Mouse (Mus musculus): ENCODE measurements around the gene Hoxc6. TPM values are rescaled to one million over a fixed set of nuclear protein-coding genes. Genes with fewer than 3 reads are reported as not detected.

Gene Hoxc6
- polyA plus RNA-seq, 1 experiment from 2014 or later = 12.3 TPM

GRCm38 (mm10) chr15:103001370-103001769 lies 3.3 kb downstream of the Hoxc6 start:
- 41% methylated on average over 2 of the region's 2 CpGs for WGBS
- H3K27ac ChIP-seq (ENCODE audit: low read depth, low read length) = peak overlapping the region; percentile 75; the same call in 1 of the 2 replicates
- H3K9ac ChIP-seq (ENCODE audit: low read depth, low read length) = peak overlapping the region; percentile 89
- no peak for ATAC-seq (ENCODE audit: low FRiP score, low TSS enrichment)
- H3K4me3 ChIP-seq (ENCODE audit: low read length) = peak overlapping the region; percentile 62
- H3K4me2 ChIP-seq (replicated peaks; ENCODE audit: low read depth, low read length) = peak overlapping the region; percentile 85
- no peaks in the 10 kb centered on the region for H3K36me3 ChIP-seq (ENCODE audit: control insufficient read depth, insufficient read depth, low read length)
- H3K9me3 ChIP-seq (ENCODE audit: control insufficient read depth, low read length) = no peaks in the 10 kb centered on the region
- peaks cover 9% of the 10 kb centered on the region for H3K27me3 ChIP-seq (ENCODE audit: control insufficient read depth, insufficient read depth, low read length)
- H3K4me1 ChIP-seq (ENCODE audit: control insufficient read depth, insufficient read depth, low read length) = peaks cover 61% of the 10 kb centered on the region

- Histone ChIP-seq H3K9me3 (ENCODE audit: control insufficient read depth, low read length) (no peaks in the 10 kb centered on the region), H3K36me3 (ENCODE audit: control insufficient read depth, insufficient read depth, low read length) (no peaks in the 10 kb centered on the region), H3K4me2 (replicated peaks; ENCODE audit: low read depth, low read length) (peak overlapping the region; percentile 85), H3K4me3 (ENCODE audit: low read length) (peak overlapping the region; percentile 62), H3K27me3 (ENCODE audit: control insufficient read depth, insufficient read depth, low read length) (peaks cover 10% of the 10 kb centered on the region), H3K27ac (ENCODE audit: low read depth, low read length) (peak overlapping the region; percentile 75), H3K4me1 (ENCODE audit: control insufficient read depth, insufficient read depth, low read length) (peaks cover 60% of the 10 kb centered on the region), H3K9ac (ENCODE audit: low read depth, low read length) (peak overlapping the region; percentile 53)
- ATAC-seq (ENCODE audit: low FRiP score, low TSS enrichment) = no peak
- WGBS = 15% methylated on average over 4 of the region's 4 CpGs
These were observed 4.1 kb downstream of the Hoxc6 start for GRCm38 (mm10) chr15:103002156-103002555.

GRCm38 (mm10) chr15:103002821-103003448 lies 4.9 kb downstream of the Hoxc6 start:
- Histone ChIP-seq H3K4me1 (ENCODE audit: control insufficient read depth, insufficient read depth, low read length) (peaks cover 68% of the 10 kb centered on the region), H3K4me2 (replicated peaks; ENCODE audit: low read depth, low read length) (peak overlapping the region; percentile 85), H3K4me3 (ENCODE audit: low read length) (peak overlapping the region; percentile 62), H3K9me3 (ENCODE audit: control insufficient read depth, low read length) (no peaks in the 10 kb centered on the region), H3K27me3 (ENCODE audit: control insufficient read depth, insufficient read depth, low read length) (peaks cover 13% of the 10 kb centered on the region), H3K9ac (ENCODE audit: low read depth, low read length) (peak overlapping the region; percentile 53), H3K36me3 (ENCODE audit: control insufficient read depth, insufficient read depth, low read length) (no peaks in the 10 kb centered on the region), H3K27ac (ENCODE audit: low read depth, low read length) (peak overlapping the region; percentile 75; the same call in 1 of the 2 replicates)
- WGBS = 9% methylated on average over 13 of the region's 13 CpGs
- no peak for ATAC-seq (ENCODE audit: low FRiP score, low TSS enrichment)

GRCm38 (mm10) chr15:103005308-103005707 lies 7.3 kb downstream of the Hoxc6 start:
- H3K4me3 ChIP-seq (ENCODE audit: low read length) = peak overlapping the region; percentile 19; the same call in 1 of the 2 replicates
- H3K9ac ChIP-seq (ENCODE audit: low read depth, low read length) = peak overlapping the region; percentile 57
- H3K27me3 ChIP-seq (ENCODE audit: control insufficient read depth, insufficient read depth, low read length) = peaks cover 12% of the 10 kb centered on the region
- no peak for ATAC-seq (ENCODE audit: low FRiP score, low TSS enrichment)
- WGBS = 2% methylated on average over 17 of the region's 17 CpGs
- H3K4me1 ChIP-seq (ENCODE audit: control insufficient read depth, insufficient read depth, low read length) = peaks cover 84% of the 10 kb centered on the region
- H3K9me3 ChIP-seq (ENCODE audit: control insufficient read depth, low read length) = no peaks in the 10 kb centered on the region
- H3K36me3 ChIP-seq (ENCODE audit: control insufficient read depth, insufficient read depth, low read length) = no peaks in the 10 kb centered on the region
- peak overlapping the region; percentile 42 for H3K4me2 ChIP-seq (replicated peaks; ENCODE audit: low read depth, low read length)
- peak overlapping the region; percentile 90 for H3K27ac ChIP-seq (ENCODE audit: low read depth, low read length)

- Histone ChIP-seq H3K9me3 (ENCODE audit: control insufficient read depth, low read length) (no peaks in the 10 kb centered on the region), H3K27me3 (ENCODE audit: control insufficient read depth, insufficient read depth, low read length) (peaks cover 11% of the 10 kb centered on the region), H3K9ac (ENCODE audit: low read depth, low read length) (peak overlapping the region; percentile 57), H3K4me1 (ENCODE audit: control insufficient read depth, insufficient read depth, low read length) (peaks cover 88% of the 10 kb centered on the region), H3K27ac (ENCODE audit: low read depth, low read length) (peak overlapping the region; percentile 90), H3K4me2 (replicated peaks; ENCODE audit: low read depth, low read length) (peak overlapping the region; percentile 42), H3K36me3 (ENCODE audit: control insufficient read depth, insufficient read depth, low read length) (no peaks in the 10 kb centered on the region), H3K4me3 (ENCODE audit: low read length) (peak overlapping the region; percentile 19; the same call in 1 of the 2 replicates)
- 8% methylated on average over 5 of the region's 5 CpGs for WGBS
- ATAC-seq (ENCODE audit: low FRiP score, low TSS enrichment) = no peak
These were observed 7.7 kb downstream of the Hoxc6 start for GRCm38 (mm10) chr15:103005797-103006196.

- peak overlapping the region; percentile 57; the same call in 1 of the 2 replicates for H3K9ac ChIP-seq (ENCODE audit: low read depth, low read length)
- no peaks in the 10 kb centered on the region; the same call in 1 of the 2 replicates for H3K36me3 ChIP-seq (ENCODE audit: control insufficient read depth, insufficient read depth, low read length)
- H3K27ac ChIP-seq (ENCODE audit: low read depth, low read length) = peak overlapping the region; percentile 90
- H3K4me3 ChIP-seq (ENCODE audit: low read length) = no peak overlapping the region; the same call in 1 of the 2 replicates
- no peaks in the 10 kb centered on the region for H3K9me3 ChIP-seq (ENCODE audit: control insufficient read depth, low read length)
- no peak for ATAC-seq (ENCODE audit: low FRiP score, low TSS enrichment)
- 19% methylated on average over 1 of the region's 1 CpGs for WGBS
- H3K4me2 ChIP-seq (replicated peaks; ENCODE audit: low read depth, low read length) = peak overlapping the region; percentile 42
- H3K27me3 ChIP-seq (ENCODE audit: control insufficient read depth, insufficient read depth, low read length) = peaks cover 16% of the 10 kb centered on the region
- H3K4me1 ChIP-seq (ENCODE audit: control insufficient read depth, insufficient read depth, low read length) = peaks cover 88% of the 10 kb centered on the region
These were observed 8.3 kb downstream of the Hoxc6 start for GRCm38 (mm10) chr15:103006326-103006725.

- peak overlapping the region; percentile 65 for H3K9ac ChIP-seq (ENCODE audit: low read depth, low read length)
- no peaks in the 10 kb centered on the region for H3K9me3 ChIP-seq (ENCODE audit: control insufficient read depth, low read length)
- H3K36me3 ChIP-seq (ENCODE audit: control insufficient read depth, insufficient read depth, low read length) = no peaks in the 10 kb centered on the region; the same call in 1 of the 2 replicates
- peak overlapping the region; percentile 61 for H3K4me2 ChIP-seq (replicated peaks; ENCODE audit: low read depth, low read length)
- no peak for ATAC-seq (ENCODE audit: low FRiP score, low TSS enrichment)
- H3K4me3 ChIP-seq (ENCODE audit: low read length) = peak overlapping the region; percentile 34
- H3K27ac ChIP-seq (ENCODE audit: low read depth, low read length) = peak overlapping the region; percentile 90
- peaks cover 77% of the 10 kb centered on the region for H3K4me1 ChIP-seq (ENCODE audit: control insufficient read depth, insufficient read depth, low read length)
- WGBS = under 1% methylated on average over 27 of the region's 27 CpGs
- H3K27me3 ChIP-seq (ENCODE audit: control insufficient read depth, insufficient read depth, low read length) = peaks cover 17% of the 10 kb centered on the region
These were observed 11.4 kb downstream of the Hoxc6 start for GRCm38 (mm10) chr15:103009265-103010111.

GRCm38 (mm10) chr15:103010112-103010846 lies 12.2 kb downstream of the Hoxc6 start:
- Histone ChIP-seq H3K4me3 (ENCODE audit: low read length) (peak overlapping the region; percentile 34), H3K9ac (ENCODE audit: low read depth, low read length) (peak overlapping the region; percentile 65), H3K9me3 (ENCODE audit: control insufficient read depth, low read length) (no peaks in the 10 kb centered on the region), H3K4me1 (ENCODE audit: control insufficient read depth, insufficient read depth, low read length) (peaks cover 74% of the 10 kb centered on the region), H3K36me3 (ENCODE audit: control insufficient read depth, insufficient read depth, low read length) (no peaks in the 10 kb centered on the region; the same call in 1 of the 2 replicates), H3K27ac (ENCODE audit: low read depth, low read length) (peak overlapping the region; percentile 90), H3K27me3 (ENCODE audit: control insufficient read depth, insufficient read depth, low read length) (peaks cover 17% of the 10 kb centered on the region), H3K4me2 (replicated peaks; ENCODE audit: low read depth, low read length) (peak overlapping the region; percentile 61)
- 3% methylated on average over 31 of the region's 31 CpGs for WGBS
- ATAC-seq (ENCODE audit: low FRiP score, low TSS enrichment) = no peak

Measured in kidney, embryonic 14.5 days (tissue).